Mouse (Mus musculus) layer of hippocampus, postnatal 36 days (tissue): ENCODE data around the gene Ythdc1. TPM values are rescaled to one million over a fixed set of nuclear protein-coding genes. Genes with fewer than 3 reads are reported as not detected.

Experiments
- total RNA-seq, 2 experiments: library from RNA; stranded (reverse); gene quantifications; 2 replicates each; pipeline ENCODE4 v1.2.3; 2021

Gene Ythdc1
- total RNA-seq, 2 experiments from 2014 or later = 67.3 to 68.1 TPM

Other genes with a start within 250 kb of the Ythdc1 start
- gene Tmprss11f, start 171.8 kb upstream of the Ythdc1 start, total RNA-seq = not detected
- not detected for gene Tmprss11b, start 127.9 kb upstream of the Ythdc1 start, total RNA-seq
- gene Tmprss11e, start 58.4 kb upstream of the Ythdc1 start, total RNA-seq = not detected
- not detected for gene Ugt2b34, start 102.7 kb downstream of the Ythdc1 start, total RNA-seq
- not detected for gene Ugt2b1, start 122.3 kb downstream of the Ythdc1 start, total RNA-seq
- not detected for gene Ugt2b35, start 196.6 kb downstream of the Ythdc1 start, total RNA-seq